Mouse (Mus musculus): ENCODE measurements around the gene Tmprss13. TPM values are rescaled to one million over a fixed set of nuclear protein-coding genes. Genes with fewer than 3 reads are reported as not detected.

The Tmprss13 gene
- polyA plus RNA-seq, 1 experiment from 2014 or later: not detected

- Histone ChIP-seq H3K4me2 (no peak overlapping the region), H3K27ac (replicated peaks) (no peak overlapping the region), H3K9ac (no peak overlapping the region), H3K4me1 (replicated peaks) (peaks cover 7% of the 10 kb centered on the region), H3K4me3 (no peak overlapping the region), H3K36me3 (no peaks in the 10 kb centered on the region), H3K27me3 (no peaks in the 10 kb centered on the region), H3K9me3 (no peaks in the 10 kb centered on the region)
- ATAC-seq (ENCODE audit: low read depth): no peak
- WGBS: 89% methylated on average over 8 of the region's 8 CpGs
Observed at GRCm38 (mm10) chr9:45301771-45302170, 17.1 kb upstream of the Tmprss13 start.

- no peaks in the 10 kb centered on the region for H3K9me3 ChIP-seq
- 89% methylated on average over 12 of the region's 12 CpGs for WGBS
- H3K27ac ChIP-seq (replicated peaks): no peak overlapping the region
- no peak overlapping the region for H3K9ac ChIP-seq
- H3K36me3 ChIP-seq: no peaks in the 10 kb centered on the region
- no peaks in the 10 kb centered on the region for H3K4me1 ChIP-seq (replicated peaks)
- no peak overlapping the region for H3K4me3 ChIP-seq
- H3K4me2 ChIP-seq: no peak overlapping the region
- ATAC-seq (ENCODE audit: low read depth): no peak
- no peaks in the 10 kb centered on the region for H3K27me3 ChIP-seq
Observed at GRCm38 (mm10) chr9:45306746-45307410, 12.0 kb upstream of the Tmprss13 start.

GRCm38 (mm10) chr9:45308521-45308920 is 10.4 kb upstream of the Tmprss13 start:
- Histone ChIP-seq H3K36me3 (no peaks in the 10 kb centered on the region), H3K4me3 (no peak overlapping the region), H3K27ac (replicated peaks) (no peak overlapping the region), H3K9me3 (no peaks in the 10 kb centered on the region), H3K9ac (no peak overlapping the region), H3K4me2 (no peak overlapping the region), H3K4me1 (replicated peaks) (no peaks in the 10 kb centered on the region), H3K27me3 (no peaks in the 10 kb centered on the region; the same call in 1 of the 2 replicates)
- ATAC-seq (ENCODE audit: low read depth): no peak
- WGBS: 80% methylated on average over 5 of the region's 5 CpGs

- 83% methylated on average over 6 of the region's 6 CpGs for WGBS
- H3K4me3 ChIP-seq: no peak overlapping the region
- H3K4me2 ChIP-seq: no peak overlapping the region
- no peaks in the 10 kb centered on the region for H3K9me3 ChIP-seq
- no peak for ATAC-seq (ENCODE audit: low read depth)
- no peaks in the 10 kb centered on the region for H3K4me1 ChIP-seq (replicated peaks)
- H3K9ac ChIP-seq: no peak overlapping the region
- no peaks in the 10 kb centered on the region; the same call in 1 of the 2 replicates for H3K27me3 ChIP-seq
- H3K27ac ChIP-seq (replicated peaks): no peak overlapping the region
- H3K36me3 ChIP-seq: no peaks in the 10 kb centered on the region
Observed at GRCm38 (mm10) chr9:45311858-45312257, 7.0 kb upstream of the Tmprss13 start.

- no peak overlapping the region for H3K9ac ChIP-seq
- H3K27ac ChIP-seq (replicated peaks): no peak overlapping the region
- no peak overlapping the region for H3K4me2 ChIP-seq
- H3K27me3 ChIP-seq: no peaks in the 10 kb centered on the region; the same call in 1 of the 2 replicates
- H3K36me3 ChIP-seq: no peaks in the 10 kb centered on the region
- no peak for ATAC-seq (ENCODE audit: low read depth)
- no peaks in the 10 kb centered on the region for H3K9me3 ChIP-seq
- WGBS: 83% methylated on average over 3 of the region's 3 CpGs
- no peaks in the 10 kb centered on the region for H3K4me1 ChIP-seq (replicated peaks)
- no peak overlapping the region for H3K4me3 ChIP-seq
Observed at GRCm38 (mm10) chr9:45313913-45314312, 5.0 kb upstream of the Tmprss13 start.

GRCm38 (mm10) chr9:45317635-45318034 is 1.3 kb upstream of the Tmprss13 start:
- no peak overlapping the region for H3K4me2 ChIP-seq
- H3K9ac ChIP-seq: no peak overlapping the region
- no peaks in the 10 kb centered on the region; the same call in 1 of the 2 replicates for H3K27me3 ChIP-seq
- H3K27ac ChIP-seq (replicated peaks): no peak overlapping the region
- WGBS: 80% methylated on average over 3 of the region's 3 CpGs
- no peak overlapping the region for H3K4me3 ChIP-seq
- no peaks in the 10 kb centered on the region for H3K4me1 ChIP-seq (replicated peaks)
- no peaks in the 10 kb centered on the region for H3K36me3 ChIP-seq
- no peaks in the 10 kb centered on the region for H3K9me3 ChIP-seq
- no peak for ATAC-seq (ENCODE audit: low read depth)

GRCm38 (mm10) chr9:45321465-45321864 is 2.6 kb downstream of the Tmprss13 start:
- Histone ChIP-seq H3K27me3 (no peaks in the 10 kb centered on the region), H3K36me3 (no peaks in the 10 kb centered on the region), H3K9ac (no peak overlapping the region), H3K4me3 (no peak overlapping the region), H3K27ac (replicated peaks) (no peak overlapping the region), H3K9me3 (no peaks in the 10 kb centered on the region), H3K4me2 (no peak overlapping the region), H3K4me1 (replicated peaks) (no peaks in the 10 kb centered on the region)
- ATAC-seq (ENCODE audit: low read depth): no peak
- WGBS: 81% methylated on average over 6 of the region's 6 CpGs

- H3K27ac ChIP-seq (replicated peaks): no peak overlapping the region
- H3K4me3 ChIP-seq: no peak overlapping the region
- H3K4me2 ChIP-seq: no peak overlapping the region
- H3K9ac ChIP-seq: no peak overlapping the region
- no peaks in the 10 kb centered on the region for H3K4me1 ChIP-seq (replicated peaks)
- no peaks in the 10 kb centered on the region for H3K9me3 ChIP-seq
- no peaks in the 10 kb centered on the region for H3K27me3 ChIP-seq
- ATAC-seq (ENCODE audit: low read depth): no peak
- WGBS: 86% methylated on average over 4 of the region's 4 CpGs
- H3K36me3 ChIP-seq: no peaks in the 10 kb centered on the region
Observed at GRCm38 (mm10) chr9:45321946-45322430, 3.1 kb downstream of the Tmprss13 start.

- no peak overlapping the region for H3K4me3 ChIP-seq
Observed at GRCm38 (mm10) chr9:45326390-45326789, 7.5 kb downstream of the Tmprss13 start.

GRCm38 (mm10) chr9:45328263-45328662 is 9.4 kb downstream of the Tmprss13 start:
- WGBS: 91% methylated on average over 4 of the region's 4 CpGs
- H3K4me1 ChIP-seq (replicated peaks): no peaks in the 10 kb centered on the region
- no peak for ATAC-seq (ENCODE audit: low read depth)

More at GRCm38 (mm10) chr9:45326390-45326789, 7.5 kb downstream of the Tmprss13 start:
- H3K9me3 ChIP-seq: no peaks in the 10 kb centered on the region
- no peak overlapping the region for H3K9ac ChIP-seq
- ATAC-seq (ENCODE audit: low read depth): no peak
- H3K36me3 ChIP-seq: no peaks in the 10 kb centered on the region
- no peaks in the 10 kb centered on the region for H3K4me1 ChIP-seq (replicated peaks)
- WGBS: 91% methylated on average over 9 of the region's 9 CpGs
- H3K27ac ChIP-seq (replicated peaks): no peak overlapping the region
- H3K4me2 ChIP-seq: no peak overlapping the region
- H3K27me3 ChIP-seq: no peaks in the 10 kb centered on the region

GRCm38 (mm10) chr9:45329577-45329976 is 10.7 kb downstream of the Tmprss13 start:
- no peak for ATAC-seq (ENCODE audit: low read depth)
- no peak overlapping the region for H3K4me2 ChIP-seq
- H3K36me3 ChIP-seq: no peaks in the 10 kb centered on the region
- H3K4me1 ChIP-seq (replicated peaks): no peaks in the 10 kb centered on the region
- H3K4me3 ChIP-seq: no peak overlapping the region
- no peaks in the 10 kb centered on the region for H3K27me3 ChIP-seq
- H3K9ac ChIP-seq: no peak overlapping the region
- no peak overlapping the region for H3K27ac ChIP-seq (replicated peaks)
- WGBS: 92% methylated on average over 6 of the region's 6 CpGs
- H3K9me3 ChIP-seq: no peaks in the 10 kb centered on the region

More at GRCm38 (mm10) chr9:45328263-45328662, 9.4 kb downstream of the Tmprss13 start:
- no peak overlapping the region for H3K27ac ChIP-seq (replicated peaks)
- H3K9me3 ChIP-seq: no peaks in the 10 kb centered on the region
- H3K27me3 ChIP-seq: no peaks in the 10 kb centered on the region
- H3K36me3 ChIP-seq: no peaks in the 10 kb centered on the region
- no peak overlapping the region for H3K9ac ChIP-seq
- no peak overlapping the region for H3K4me2 ChIP-seq
- H3K4me3 ChIP-seq: no peak overlapping the region

- WGBS: 81% methylated on average over 2 of the region's 2 CpGs
- no peaks in the 10 kb centered on the region for H3K27me3 ChIP-seq
- no peak for ATAC-seq (ENCODE audit: low read depth)
Observed at GRCm38 (mm10) chr9:45337406-45337805, 18.5 kb downstream of the Tmprss13 start.

GRCm38 (mm10) chr9:45343066-45343465 is 24.2 kb downstream of the Tmprss13 start:
- WGBS: 95% methylated on average over 3 of the region's 3 CpGs

More at GRCm38 (mm10) chr9:45337406-45337805, 18.5 kb downstream of the Tmprss13 start:
- Histone ChIP-seq H3K4me2 (no peak overlapping the region), H3K4me1 (replicated peaks) (no peaks in the 10 kb centered on the region), H3K9me3 (no peaks in the 10 kb centered on the region), H3K27ac (replicated peaks) (no peak overlapping the region), H3K36me3 (no peaks in the 10 kb centered on the region), H3K4me3 (no peak overlapping the region), H3K9ac (no peak overlapping the region)

More at GRCm38 (mm10) chr9:45343066-45343465, 24.2 kb downstream of the Tmprss13 start:
- Histone ChIP-seq H3K4me1 (replicated peaks) (no peaks in the 10 kb centered on the region), H3K27me3 (no peaks in the 10 kb centered on the region), H3K4me2 (no peak overlapping the region), H3K9ac (no peak overlapping the region), H3K27ac (replicated peaks) (no peak overlapping the region), H3K36me3 (no peaks in the 10 kb centered on the region), H3K4me3 (no peak overlapping the region), H3K9me3 (no peaks in the 10 kb centered on the region)
- ATAC-seq (ENCODE audit: low read depth): no peak
